Mouse (Mus musculus): Measurements from ENCODE around the gene Oxct1.

The Oxct1 gene

GRCm38 (mm10) chr15:4124648-4125047 is 98.5 kb downstream of the Oxct1 start:
- no peak for DNase-seq (ENCODE audit: low read depth)

- no peak for DNase-seq (ENCODE audit: low read depth)
These were observed 112.3 kb downstream of the Oxct1 start for GRCm38 (mm10) chr15:4138524-4138923.

- DNase-seq (ENCODE audit: low read depth), result no peak
These were observed 113.3 kb downstream of the Oxct1 start for GRCm38 (mm10) chr15:4139516-4139915.

GRCm38 (mm10) chr15:4145352-4145751 is 119.2 kb downstream of the Oxct1 start:
- DNase-seq (ENCODE audit: low read depth), result no peak

GRCm38 (mm10) chr15:4147700-4148099 is 121.5 kb downstream of the Oxct1 start:
- DNase-seq (ENCODE audit: low read depth), result no peak

GRCm38 (mm10) chr15:4148649-4149389 is 122.6 kb downstream of the Oxct1 start:
- no peak for DNase-seq (ENCODE audit: low read depth)

GRCm38 (mm10) chr15:4154646-4155045 is 128.5 kb downstream of the Oxct1 start:
- DNase-seq (ENCODE audit: low read depth), result no peak

GRCm38 (mm10) chr15:4167946-4168345 is 141.8 kb downstream of the Oxct1 start:
- no peak for DNase-seq (ENCODE audit: low read depth)

GRCm38 (mm10) chr15:4171600-4171999 is 145.4 kb downstream of the Oxct1 start:
- DNase-seq (ENCODE audit: low read depth), result no peak

GRCm38 (mm10) chr15:4197913-4198312 is 171.7 kb downstream of the Oxct1 start:
- DNase-seq (ENCODE audit: low read depth), result no peak

Measured in c-Kit-positive CD71-positive TER-119-negative erythroid progenitor cells, embryonic 14.5 days (primary cell).